9 mouse cellular contexts compared by ENCODE assay signal in genomic region chr12:54697791-54698250, GRCm38 (mm10). TPM values are rescaled to one million over a fixed set of nuclear protein-coding genes. Genes with fewer than 3 reads are reported as not detected.
A peak's percentile ranks its signal among the peaks of the same experiment; 100 is the strongest.
DNase-seq lines count a peak whose midpoint lies in the region; ATAC-seq and TF ChIP-seq lines count a peak whose summit lies in the region.
"Had no signal": no experiment of that assay in that cellular context is flagged by ENCODE, and none has a peak within 500 bp of the region (broad histone marks: within the 10 kb centered on the region; RNA-seq: fewer than 3 reads in every experiment).

No protein-coding gene starts in this region.

- H3K4me3 ChIP-seq in heart, embryonic 12.5 days, result no peak overlapping the region
- no peak overlapping the region for H3K4me3 ChIP-seq in stomach, embryonic 15.5 days (replicated peaks)
- no peak overlapping the region for H3K4me3 ChIP-seq in stomach, postnatal 0 days (ENCODE audit: low read depth, low read length)
- no peak overlapping the region for H3K4me3 ChIP-seq in midbrain, postnatal 0 days (ENCODE audit: low read depth, low read length)

- ATAC-seq in heart, embryonic 12.5 days (ENCODE audit: insufficient number of reproducible peaks, low FRiP score), result no peak
- no peak for ATAC-seq in stomach, embryonic 15.5 days (ENCODE audit: insufficient read depth, low FRiP score, low read depth)
- ATAC-seq in stomach, postnatal 0 days (ENCODE audit: low FRiP score, low TSS enrichment), result no peak
- ATAC-seq in granulocyte monocyte progenitor cell, adult 5-6 weeks (replicated peaks; ENCODE audit: poor library complexity, severe bottlenecking), result peak; percentile 1; the same call in 1 of the 2 replicates
- ATAC-seq in midbrain, postnatal 0 days (ENCODE audit: low FRiP score), result no peak

- no peak for TF ChIP-seq EP300 in stomach, postnatal 0 days (optimal IDR thresholded peaks at IDR 0.05)

- WGBS in heart, embryonic 12.5 days, result 48% methylated on average over 6 of the region's 6 CpGs
- 35% methylated on average over 6 of the region's 6 CpGs for WGBS in stomach, embryonic 15.5 days
- WGBS in stomach, postnatal 0 days, result 33% methylated on average over 6 of the region's 6 CpGs
- 57% methylated on average over 6 of the region's 6 CpGs for WGBS in midbrain, postnatal 0 days

- no peak overlapping the region for H3K4me2 ChIP-seq in heart, embryonic 12.5 days
- H3K4me2 ChIP-seq in stomach, embryonic 15.5 days, result no peak overlapping the region
- H3K4me2 ChIP-seq in stomach, postnatal 0 days (replicated peaks; ENCODE audit: low read depth), result no peak overlapping the region
- H3K4me2 ChIP-seq in midbrain, postnatal 0 days (ENCODE audit: low read depth, low read length, poor library complexity, severe bottlenecking), result no peak overlapping the region

- H3K27ac ChIP-seq in heart, embryonic 12.5 days (ENCODE audit: poor library complexity, severe bottlenecking), result no peak overlapping the region; the same call in 1 of the 2 replicates
- peak overlapping the region; percentile 51; the same call in 1 of the 2 replicates for H3K27ac ChIP-seq in stomach, embryonic 15.5 days
- no peak overlapping the region for H3K27ac ChIP-seq in stomach, postnatal 0 days (replicated peaks)
- H3K27ac ChIP-seq in midbrain, postnatal 0 days (ENCODE audit: low read depth, low read length), result no peak overlapping the region

- no peaks in the 10 kb centered on the region for H3K27me3 ChIP-seq in heart, embryonic 12.5 days (replicated peaks)
- no peaks in the 10 kb centered on the region for H3K27me3 ChIP-seq in stomach, embryonic 15.5 days (replicated peaks)
- no peaks in the 10 kb centered on the region for H3K27me3 ChIP-seq in stomach, postnatal 0 days (ENCODE audit: control insufficient read depth, insufficient read depth, low read length)
- H3K27me3 ChIP-seq in midbrain, postnatal 0 days (ENCODE audit: insufficient read depth, low read length), result no peaks in the 10 kb centered on the region

- H3K9ac ChIP-seq in heart, embryonic 12.5 days, result no peak overlapping the region
- H3K9ac ChIP-seq in stomach, embryonic 15.5 days, result no peak overlapping the region
- H3K9ac ChIP-seq in stomach, postnatal 0 days (ENCODE audit: low read length), result no peak overlapping the region
- H3K9ac ChIP-seq in midbrain, postnatal 0 days (replicated peaks; ENCODE audit: low read length, poor library complexity, severe bottlenecking), result no peak overlapping the region

- peaks cover 6% of the 10 kb centered on the region; the same call in 1 of the 2 replicates for H3K4me1 ChIP-seq in heart, embryonic 12.5 days (replicated peaks)
- 0 out of 2 replicates have a peak, but pooled peaks cover 2% of the 10 kb centered on the region for H3K4me1 ChIP-seq in stomach, embryonic 15.5 days
- H3K4me1 ChIP-seq in stomach, postnatal 0 days (replicated peaks; ENCODE audit: control insufficient read depth, insufficient read depth), result no peaks in the 10 kb centered on the region
- H3K4me1 ChIP-seq in midbrain, postnatal 0 days (ENCODE audit: insufficient read depth, low read length), result no peaks in the 10 kb centered on the region

- no peaks in the 10 kb centered on the region for H3K9me3 ChIP-seq in heart, embryonic 12.5 days (replicated peaks)
- H3K9me3 ChIP-seq in stomach, embryonic 15.5 days, result no peaks in the 10 kb centered on the region
- H3K9me3 ChIP-seq in stomach, postnatal 0 days (ENCODE audit: control insufficient read depth, low read length), result no peaks in the 10 kb centered on the region
- H3K9me3 ChIP-seq in midbrain, postnatal 0 days (ENCODE audit: low read length), result no peaks in the 10 kb centered on the region

- TF ChIP-seq CTCF in stomach, postnatal 0 days (IDR thresholded peaks at IDR 0.05; ENCODE audit: low read depth), result no peak
- no peak for TF ChIP-seq CTCF in midbrain, postnatal 0 days (IDR thresholded peaks at IDR 0.05)

- peak; percentile 88 for DNase-seq in heart, adult 11 months
- no peak for DNase-seq in stomach, postnatal 0 days (ENCODE audit: low spot score)
- DNase-seq in midbrain, postnatal 0 days (ENCODE audit: low spot score), result peak; percentile 8
- DNase-seq in spleen, postnatal 10 days (ENCODE audit: low spot score in 2 of 2), result no peak
- DNase-seq in frontal cortex, postnatal 14 days (ENCODE audit: low spot score in 2 of 2), result no peak
- DNase-seq: lung, postnatal 14 days had no signal

- peaks cover 1% of the 10 kb centered on the region for H3K36me3 ChIP-seq in heart, embryonic 12.5 days
- H3K36me3 ChIP-seq in stomach, embryonic 15.5 days, result no peaks in the 10 kb centered on the region
- H3K36me3 ChIP-seq in stomach, postnatal 0 days (ENCODE audit: control insufficient read depth, insufficient read depth, low read length), result no peaks in the 10 kb centered on the region
- no peaks in the 10 kb centered on the region for H3K36me3 ChIP-seq in midbrain, postnatal 0 days (ENCODE audit: insufficient read depth, low read length)

RNA-seq across cellular contexts. Expression of gene Eapp, which starts 2.1 kb away (rescaled TPM):
- polyA plus RNA-seq in heart, embryonic 12.5 days (2016; fragmentation: Nextera tagmentation; extraction: Ambion mirVana), result 45.4 and 49.9 TPM in 2 replicates
- 56.1 and 60.4 TPM in 2 replicates for polyA plus RNA-seq in stomach, embryonic 15.5 days (2015; fragmentation: Nextera tagmentation; extraction: Ambion mirVana)
- 63.9 and 66.0 TPM in 2 replicates for polyA plus RNA-seq in stomach, postnatal 0 days (2015; fragmentation: Nextera tagmentation; extraction: Ambion mirVana)
- total RNA-seq in granulocyte monocyte progenitor cell, adult 5-6 weeks (2014; fragmentation: Nextera tagmentation), result 49.9 and 62.1 TPM in 2 replicates
- total RNA-seq in granulocyte monocyte progenitor cell, adult 5-6 weeks (2017), result 50.8 and 73.5 TPM in 2 replicates
- 24.3 and 32.9 TPM in 2 replicates for total RNA-seq in midbrain, postnatal 0 days (2014; rRNA removed)
- polyA plus RNA-seq in midbrain, postnatal 0 days (2015; fragmentation: Nextera tagmentation; extraction: Ambion mirVana), result 89.8 and 104 TPM in 2 replicates

RNA-seq across cellular contexts. Expression of gene Sptssa, which starts 41.4 kb away (rescaled TPM):
- 121 and 124 TPM in 2 replicates for polyA plus RNA-seq in heart, embryonic 12.5 days (2016; fragmentation: Nextera tagmentation; extraction: Ambion mirVana)
- 218 and 229 TPM in 2 replicates for polyA plus RNA-seq in stomach, embryonic 15.5 days (2015; fragmentation: Nextera tagmentation; extraction: Ambion mirVana)
- polyA plus RNA-seq in stomach, postnatal 0 days (2015; fragmentation: Nextera tagmentation; extraction: Ambion mirVana), result 163 and 168 TPM in 2 replicates
- 203 and 212 TPM in 2 replicates for total RNA-seq in granulocyte monocyte progenitor cell, adult 5-6 weeks (2014; fragmentation: Nextera tagmentation)
- 155 and 195 TPM in 2 replicates for total RNA-seq in granulocyte monocyte progenitor cell, adult 5-6 weeks (2017)
- total RNA-seq in midbrain, postnatal 0 days (2014; rRNA removed), result 63.0 and 79.1 TPM in 2 replicates
- polyA plus RNA-seq in midbrain, postnatal 0 days (2015; fragmentation: Nextera tagmentation; extraction: Ambion mirVana), result 200 and 206 TPM in 2 replicates

Comparison
In these comparisons a context has a peak if more than half of its experiments do, and no peak if none do; other contexts are left out.
1. DNase-seq: peak in heart, adult 11 months (single experiment) and midbrain, postnatal 0 days (single experiment); none in stomach, postnatal 0 days (single experiment), spleen, postnatal 10 days (0 of 2) and frontal cortex, postnatal 14 days (0 of 2).